Mouse (Mus musculus) forebrain, embryonic 10.5 days (tissue): Measurements from ENCODE around the gene Olfr958. TPM values are rescaled to one million over a fixed set of nuclear protein-coding genes. Genes with fewer than 3 reads are reported as not detected.
A peak's percentile ranks its signal among the peaks of the same experiment; 100 is the strongest.

Experiments used
- DNase-seq: peaks from one replicate; pipeline ENCODE4 v3.0.0-alpha.2; 2017; ENCODE audit warnings: low spot score; ENCODE audit errors: extremely low spot score
- H3K27ac ChIP-seq: fragments of 300-500 bp; sonication (generic); 2 replicates; pipeline ENCODE4 v1.5.1; 2016; ENCODE audit warnings: mild to moderate bottlenecking
- H3K27me3 ChIP-seq: fragments of 300-500 bp; sonication (generic); 2 replicates; pipeline ENCODE4 v1.6.1; 2016; ENCODE audit warnings: mild to moderate bottlenecking; ENCODE audit not compliant: poor library complexity, severe bottlenecking
- H3K36me3 ChIP-seq: fragments of 300-500 bp; sonication (generic); replicated peaks from 2 replicates; pipeline ENCODE4 v1.6.1; 2016; ENCODE audit warnings: mild to moderate bottlenecking, moderate library complexity
- H3K4me1 ChIP-seq: fragments of 300-500 bp; sonication (generic); 2 replicates; pipeline ENCODE4 v1.6.1; 2016
- H3K4me3 ChIP-seq: fragments of 300-500 bp; sonication (generic); 2 replicates; pipeline ENCODE4 v1.5.1; 2016; ENCODE audit warnings: mild to moderate bottlenecking, moderate library complexity
- H3K9me3 ChIP-seq: fragments of 300-500 bp; sonication (generic); 2 replicates; pipeline ENCODE4 v1.6.1; 2016; ENCODE audit warnings: mild to moderate bottlenecking, moderate library complexity
- WGBS: fragments of 180-500 bp; shearing (Covaris S2); methylation state at CpG from one replicate; pipeline ENCODE4 v1.1.7; 2016; 5-methylcytosine and 5-hydroxymethylcytosine counted together
- polyA plus RNA-seq: library from polyadenylated mRNA; unstranded; fragments of >200 nt; fragmentation: Nextera tagmentation; extraction: Ambion mirVana; gene quantifications from 2 replicates; pipeline ENCODE4 v1.2.1, GENCODE M21; 2016

Olfr958 gene
- polyA plus RNA-seq, 1 experiment from 2014 or later: not detected

DNA sequence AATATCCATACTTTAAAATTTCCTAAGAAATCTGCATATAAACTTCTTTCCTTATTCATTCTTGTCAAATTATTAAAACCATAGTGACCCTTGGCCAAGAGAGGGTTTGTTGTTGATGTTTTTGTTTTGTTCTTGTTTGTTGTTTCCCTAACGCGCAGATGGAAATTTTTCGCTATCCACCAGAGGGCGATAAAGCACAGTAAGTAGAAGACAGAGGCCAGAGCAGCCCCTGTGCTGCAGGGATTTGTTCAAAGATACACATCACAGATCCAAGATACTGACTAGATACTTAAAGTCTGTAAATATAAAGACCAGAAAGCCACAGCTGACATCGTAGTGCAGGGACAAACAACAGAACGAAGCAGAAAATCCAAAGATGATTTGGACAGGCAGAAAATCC lies 44.9 kb downstream of the Olfr958 start:
- peak; percentile 46 for DNase-seq
- H3K9me3 ChIP-seq: no peaks in the 10 kb centered on the region
- H3K4me1 ChIP-seq: no peaks in the 10 kb centered on the region
- H3K27ac ChIP-seq: no peak overlapping the region
- H3K36me3 ChIP-seq: no peaks in the 10 kb centered on the region
- no peaks in the 10 kb centered on the region for H3K27me3 ChIP-seq
- H3K4me3 ChIP-seq: no peak overlapping the region
- 13% methylated on average over 6 of the region's 6 CpGs for WGBS

Other genes with a start within 250 kb of the Olfr958 start
- gene Olfr948, start 228.0 kb downstream of the Olfr958 start, polyA plus RNA-seq: not detected in 2 replicates
- gene Olfr951, start 166.6 kb downstream of the Olfr958 start, polyA plus RNA-seq: not detected in 2 replicates
- gene Olfr952, start 126.9 kb downstream of the Olfr958 start, polyA plus RNA-seq: not detected in 2 replicates
- not detected in 2 replicates for gene Olfr954, start 97.4 kb downstream of the Olfr958 start, polyA plus RNA-seq
- not detected in 2 replicates for gene Olfr955, start 82.1 kb downstream of the Olfr958 start, polyA plus RNA-seq
- gene Olfr44, start 60.1 kb downstream of the Olfr958 start, polyA plus RNA-seq: not detected in 2 replicates
- not detected in 2 replicates for gene Olfr957, start 38.2 kb downstream of the Olfr958 start, polyA plus RNA-seq
- not detected in 2 replicates for gene Olfr959, start 21.5 kb upstream of the Olfr958 start, polyA plus RNA-seq
- 4.0 and 4.2 TPM in 2 replicates for gene AW551984, start 50.3 kb upstream of the Olfr958 start, polyA plus RNA-seq
- not detected in 2 replicates for gene Olfr148, start 56.6 kb upstream of the Olfr958 start, polyA plus RNA-seq
- gene Olfr960, start 67.3 kb upstream of the Olfr958 start, polyA plus RNA-seq: not detected in 2 replicates
- not detected in 2 replicates for gene Olfr961, start 91.0 kb upstream of the Olfr958 start, polyA plus RNA-seq
- not detected in 2 replicates for gene Olfr963, start 113.2 kb upstream of the Olfr958 start, polyA plus RNA-seq
- not detected in 2 replicates for gene Olfr149, start 153.1 kb upstream of the Olfr958 start, polyA plus RNA-seq
- not detected in 2 replicates for gene Olfr965, start 157.3 kb upstream of the Olfr958 start, polyA plus RNA-seq
- gene Olfr150, start 176.9 kb upstream of the Olfr958 start, polyA plus RNA-seq: not detected in 2 replicates
- not detected in 2 replicates for gene Olfr967, start 192.2 kb upstream of the Olfr958 start, polyA plus RNA-seq
- gene Olfr968, start 229.2 kb upstream of the Olfr958 start, polyA plus RNA-seq: not detected in 2 replicates
- gene Olfr969, start 236.9 kb upstream of the Olfr958 start, polyA plus RNA-seq: not detected in 2 replicates